Mouse (Mus musculus): ENCODE data around the gene Spns3. TPM values are rescaled to one million over a fixed set of nuclear protein-coding genes. Genes with fewer than 3 reads are reported as not detected.
A peak's percentile ranks its signal among the peaks of the same experiment; 100 is the strongest.

Spns3 gene
- polyA plus RNA-seq, 1 experiment from 2014 or later = not detected

- Histone ChIP-seq H3K27me3 (no peaks in the 10 kb centered on the region), H3K27ac (0 out of 2 replicates have a peak overlapping the region, but pooled peaks have one; percentile 25), H3K9ac (no peak overlapping the region), H3K4me1 (peaks cover 10% of the 10 kb centered on the region), H3K4me2 (replicated peaks) (no peak overlapping the region), H3K36me3 (no peaks in the 10 kb centered on the region), H3K4me3 (no peak overlapping the region), H3K9me3 (no peaks in the 10 kb centered on the region)
- 85% methylated on average over 1 of the region's 1 CpGs for WGBS
- no peak for ATAC-seq (ENCODE audit: insufficient number of reproducible peaks, insufficient read depth, low FRiP score, low TSS enrichment)
Observed at GRCm38 (mm10) chr11:72477653-72478052, 72.7 kb downstream of the Spns3 start.

DNA sequence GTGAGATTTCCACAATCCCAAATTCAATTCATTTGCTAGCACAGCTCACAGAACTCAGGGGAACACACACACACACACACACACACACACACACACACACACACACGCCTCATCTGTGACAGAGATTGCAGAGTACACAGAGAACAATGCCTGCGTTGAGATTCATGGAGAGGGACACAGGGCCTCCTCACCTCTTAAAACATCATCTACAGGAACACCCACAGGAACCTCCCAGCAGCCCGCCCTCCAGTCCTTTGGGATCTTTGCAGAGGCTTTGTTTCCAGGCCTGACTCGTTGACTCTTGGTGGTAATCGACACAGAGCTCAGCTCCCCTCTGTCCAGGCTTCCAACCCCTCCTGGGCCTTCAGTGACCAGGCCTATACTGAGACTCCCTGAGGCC, 73.1 kb downstream of the Spns3 start:
- no peak overlapping the region for H3K4me3 ChIP-seq
- no peak overlapping the region for H3K4me2 ChIP-seq (replicated peaks)
- ATAC-seq (ENCODE audit: insufficient number of reproducible peaks, insufficient read depth, low FRiP score, low TSS enrichment) = no peak
- H3K4me1 ChIP-seq = peaks cover 10% of the 10 kb centered on the region
- no peaks in the 10 kb centered on the region for H3K27me3 ChIP-seq
- H3K9ac ChIP-seq = no peak overlapping the region
- no peaks in the 10 kb centered on the region for H3K9me3 ChIP-seq
- 39% methylated on average over 5 of the region's 5 CpGs for WGBS
- 0 out of 2 replicates have a peak overlapping the region, but pooled peaks have one; percentile 25 for H3K27ac ChIP-seq
- no peaks in the 10 kb centered on the region for H3K36me3 ChIP-seq

- no peak overlapping the region for H3K4me3 ChIP-seq
- WGBS = 79% methylated on average over 7 of the region's 7 CpGs
- no peak for ATAC-seq (ENCODE audit: insufficient number of reproducible peaks, insufficient read depth, low FRiP score, low TSS enrichment)
- H3K36me3 ChIP-seq = no peaks in the 10 kb centered on the region
- H3K4me1 ChIP-seq = peaks cover 10% of the 10 kb centered on the region
- H3K27ac ChIP-seq = no peak overlapping the region
- no peaks in the 10 kb centered on the region for H3K9me3 ChIP-seq
- no peak overlapping the region for H3K9ac ChIP-seq
- H3K4me2 ChIP-seq (replicated peaks) = no peak overlapping the region
- no peaks in the 10 kb centered on the region for H3K27me3 ChIP-seq
Observed at GRCm38 (mm10) chr11:72476074-72476625, 74.2 kb downstream of the Spns3 start.

DNA sequence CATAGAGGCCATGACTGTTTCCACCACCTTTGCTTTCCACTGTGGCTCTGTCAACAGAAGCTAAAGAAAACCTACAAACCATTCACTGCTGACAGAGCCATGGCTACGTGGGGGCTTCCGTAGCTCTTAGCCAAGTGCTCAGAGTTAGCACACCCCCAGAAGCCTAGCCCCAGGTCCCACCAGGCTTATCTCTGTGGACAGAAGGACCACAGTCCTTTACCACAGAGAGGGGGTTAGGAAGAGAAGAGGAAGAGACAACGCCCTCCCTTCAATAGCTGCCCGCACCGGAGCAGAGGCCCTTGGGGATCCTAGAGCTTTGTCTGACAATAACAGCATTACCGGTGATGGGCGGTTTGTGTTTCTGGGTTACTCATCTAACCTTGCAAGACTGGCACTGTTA, 74.9 kb downstream of the Spns3 start:
- no peak for ATAC-seq (ENCODE audit: insufficient number of reproducible peaks, insufficient read depth, low FRiP score, low TSS enrichment)
- Histone ChIP-seq H3K4me1 (peaks cover 10% of the 10 kb centered on the region), H3K9ac (no peak overlapping the region), H3K27ac (no peak overlapping the region), H3K4me3 (no peak overlapping the region), H3K4me2 (replicated peaks) (no peak overlapping the region), H3K9me3 (no peaks in the 10 kb centered on the region), H3K36me3 (no peaks in the 10 kb centered on the region), H3K27me3 (no peaks in the 10 kb centered on the region)
- 76% methylated on average over 7 of the region's 7 CpGs for WGBS

DNA sequence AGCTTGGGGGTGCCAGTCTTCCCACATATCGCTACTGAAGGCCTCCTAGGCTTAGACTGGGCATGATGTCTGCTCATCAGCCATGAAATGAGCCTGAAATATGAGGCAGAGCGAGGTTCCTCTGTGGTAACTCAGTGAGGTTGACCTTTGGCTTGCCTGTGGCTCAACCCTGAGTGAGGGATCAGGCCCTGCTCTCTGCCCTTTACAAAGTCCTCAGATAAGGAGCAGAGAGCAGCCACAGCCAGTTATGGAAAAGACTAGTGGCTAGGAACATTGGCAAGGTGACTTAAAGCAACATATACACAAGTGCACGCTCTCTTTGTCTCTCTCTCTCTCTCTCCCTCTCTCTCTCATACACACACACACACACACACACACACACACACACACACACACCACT, 75.4 kb downstream of the Spns3 start:
- H3K27ac ChIP-seq = no peak overlapping the region

GRCm38 (mm10) chr11:72473540-72473939, 76.8 kb downstream of the Spns3 start:
- no peak overlapping the region for H3K27ac ChIP-seq
- no peaks in the 10 kb centered on the region for H3K27me3 ChIP-seq
- H3K9me3 ChIP-seq = no peaks in the 10 kb centered on the region
- H3K4me3 ChIP-seq = no peak overlapping the region
- peaks cover 21% of the 10 kb centered on the region for H3K4me1 ChIP-seq
- no peak for ATAC-seq (ENCODE audit: insufficient number of reproducible peaks, insufficient read depth, low FRiP score, low TSS enrichment)
- no peak overlapping the region for H3K4me2 ChIP-seq (replicated peaks)
- WGBS = 73% methylated on average over 4 of the region's 4 CpGs
- no peak overlapping the region for H3K9ac ChIP-seq
- no peaks in the 10 kb centered on the region for H3K36me3 ChIP-seq

More for the DNA sequence above, 75.4 kb downstream of the Spns3 start:
- Histone ChIP-seq H3K9me3 (no peaks in the 10 kb centered on the region), H3K4me2 (replicated peaks) (no peak overlapping the region), H3K27me3 (no peaks in the 10 kb centered on the region), H3K36me3 (no peaks in the 10 kb centered on the region), H3K4me1 (peaks cover 10% of the 10 kb centered on the region), H3K4me3 (no peak overlapping the region), H3K9ac (no peak overlapping the region)
- WGBS = 65% methylated on average over 3 of the region's 3 CpGs
- ATAC-seq (ENCODE audit: insufficient number of reproducible peaks, insufficient read depth, low FRiP score, low TSS enrichment) = no peak

DNA sequence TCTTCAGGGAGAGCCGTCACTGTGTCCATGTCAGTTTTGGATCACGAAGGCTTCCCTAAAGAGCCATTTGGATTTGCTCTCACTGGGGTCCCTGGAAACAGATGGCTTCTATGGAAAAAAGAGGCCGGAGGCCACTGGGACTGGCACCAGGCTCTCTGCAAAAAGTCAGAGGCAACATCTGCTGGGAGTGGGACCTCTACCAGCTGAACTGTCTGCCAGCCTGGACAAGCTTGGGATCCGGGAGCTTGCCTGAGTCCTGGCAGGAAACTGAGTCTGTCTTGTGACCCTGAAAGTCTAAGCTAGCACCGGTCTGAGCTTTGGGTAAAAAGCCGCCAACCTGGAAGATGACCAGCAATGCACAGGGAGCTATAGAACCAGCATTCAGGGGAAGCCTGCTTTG, 78.9 kb downstream of the Spns3 start:
- peaks cover 27% of the 10 kb centered on the region for H3K4me1 ChIP-seq

GRCm38 (mm10) chr11:72470004-72470403, 80.3 kb downstream of the Spns3 start:
- H3K36me3 ChIP-seq = no peaks in the 10 kb centered on the region
- H3K27me3 ChIP-seq = no peaks in the 10 kb centered on the region
- no peak overlapping the region for H3K4me3 ChIP-seq
- ATAC-seq (ENCODE audit: insufficient number of reproducible peaks, insufficient read depth, low FRiP score, low TSS enrichment) = no peak
- WGBS = 60% methylated on average over 4 of the region's 4 CpGs
- peaks cover 31% of the 10 kb centered on the region for H3K4me1 ChIP-seq
- H3K9ac ChIP-seq = no peak overlapping the region
- no peak overlapping the region for H3K4me2 ChIP-seq (replicated peaks)
- H3K27ac ChIP-seq = 0 out of 2 replicates have a peak overlapping the region, but pooled peaks have one; percentile 41
- H3K9me3 ChIP-seq = no peaks in the 10 kb centered on the region

More for the DNA sequence above, 78.9 kb downstream of the Spns3 start:
- no peak overlapping the region for H3K4me3 ChIP-seq
- no peak for ATAC-seq (ENCODE audit: insufficient number of reproducible peaks, insufficient read depth, low FRiP score, low TSS enrichment)
- H3K36me3 ChIP-seq = no peaks in the 10 kb centered on the region
- H3K27ac ChIP-seq = no peak overlapping the region
- H3K9me3 ChIP-seq = no peaks in the 10 kb centered on the region
- WGBS = 85% methylated on average over 6 of the region's 6 CpGs
- no peaks in the 10 kb centered on the region for H3K27me3 ChIP-seq
- H3K9ac ChIP-seq = no peak overlapping the region
- no peak overlapping the region for H3K4me2 ChIP-seq (replicated peaks)

DNA sequence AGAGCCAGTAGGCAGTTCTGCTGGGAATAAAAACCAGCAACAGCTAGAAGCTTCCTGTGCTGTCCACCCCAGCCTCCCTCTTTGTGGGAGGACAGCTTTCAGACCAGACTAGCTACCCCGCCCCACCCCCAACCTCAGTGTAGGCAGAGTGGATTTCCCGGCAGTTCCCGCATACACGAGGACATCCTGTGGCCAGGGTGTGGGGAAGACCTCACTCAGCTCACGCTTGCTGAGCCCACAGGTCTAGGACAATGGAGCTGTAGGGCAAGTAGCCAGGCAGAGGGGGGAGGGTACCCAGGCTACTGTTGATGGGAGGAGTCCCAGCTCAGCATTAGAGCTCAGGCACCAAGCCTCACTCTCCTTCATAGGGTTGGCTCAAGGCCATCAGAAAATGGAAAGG, 81.1 kb downstream of the Spns3 start:
- Histone ChIP-seq H3K27me3 (no peaks in the 10 kb centered on the region), H3K36me3 (no peaks in the 10 kb centered on the region), H3K4me3 (no peak overlapping the region), H3K4me1 (peaks cover 31% of the 10 kb centered on the region), H3K27ac (0 out of 2 replicates have a peak overlapping the region, but pooled peaks have one; percentile 69), H3K9ac (no peak overlapping the region), H3K9me3 (no peaks in the 10 kb centered on the region), H3K4me2 (replicated peaks) (no peak overlapping the region)
- no peak for ATAC-seq (ENCODE audit: insufficient number of reproducible peaks, insufficient read depth, low FRiP score, low TSS enrichment)
- 18% methylated on average over 5 of the region's 5 CpGs for WGBS

GRCm38 (mm10) chr11:72468525-72468924, 81.8 kb downstream of the Spns3 start:
- 69% methylated on average over 5 of the region's 5 CpGs for WGBS
- no peak overlapping the region for H3K4me3 ChIP-seq
- H3K4me1 ChIP-seq = peaks cover 31% of the 10 kb centered on the region

DNA sequence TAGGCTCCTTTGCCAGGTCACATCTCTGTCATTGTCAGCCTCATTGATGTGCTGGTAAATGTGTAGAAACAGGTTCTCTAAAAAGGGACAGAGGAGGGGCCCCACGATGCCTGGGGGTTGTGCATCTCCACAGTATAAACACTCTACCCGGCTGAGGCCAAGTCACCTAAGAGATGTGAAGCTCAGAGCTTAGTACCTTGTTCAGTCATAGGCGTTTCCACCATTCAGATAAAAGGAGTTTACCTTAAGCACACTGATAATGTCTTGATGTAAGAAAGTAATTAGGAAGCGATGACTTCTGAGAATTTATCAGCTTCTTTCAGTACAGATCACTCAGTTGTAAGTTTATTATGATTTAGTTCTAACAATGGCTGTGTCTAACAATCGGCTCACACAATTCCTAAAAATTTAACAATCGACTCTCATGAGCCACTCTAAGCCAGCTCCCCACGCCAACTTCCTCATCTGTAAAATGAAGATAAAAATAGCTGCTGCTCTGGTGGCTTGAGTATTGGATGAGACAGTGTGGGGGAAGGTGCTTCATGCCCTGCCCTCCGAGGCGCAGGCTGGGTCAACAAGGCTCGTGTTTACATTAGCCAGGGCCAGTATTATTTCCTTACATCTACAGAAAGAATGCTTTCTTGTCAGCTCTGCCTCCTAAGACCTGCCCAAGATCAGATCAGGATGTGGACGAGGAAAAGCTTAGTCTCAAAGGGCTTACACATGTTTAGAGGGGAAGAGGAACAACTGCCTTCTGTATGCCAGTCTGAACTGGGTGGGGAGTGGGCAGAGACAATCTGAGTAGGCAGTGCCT, 83.4 kb downstream of the Spns3 start:
- H3K4me3 ChIP-seq = no peak overlapping the region
- peaks cover 31% of the 10 kb centered on the region for H3K4me1 ChIP-seq
- no peaks in the 10 kb centered on the region for H3K9me3 ChIP-seq
- no peaks in the 10 kb centered on the region for H3K27me3 ChIP-seq
- no peaks in the 10 kb centered on the region for H3K36me3 ChIP-seq
- 33% methylated on average over 11 of the region's 11 CpGs for WGBS
- no peak for ATAC-seq (ENCODE audit: insufficient number of reproducible peaks, insufficient read depth, low FRiP score, low TSS enrichment)
- H3K9ac ChIP-seq = no peak overlapping the region
- peak overlapping the region; percentile 70 for H3K27ac ChIP-seq
- H3K4me2 ChIP-seq (replicated peaks) = no peak overlapping the region

More at GRCm38 (mm10) chr11:72468525-72468924, 81.8 kb downstream of the Spns3 start:
- H3K36me3 ChIP-seq = no peaks in the 10 kb centered on the region
- H3K9me3 ChIP-seq = no peaks in the 10 kb centered on the region
- no peak overlapping the region for H3K9ac ChIP-seq
- H3K4me2 ChIP-seq (replicated peaks) = no peak overlapping the region
- H3K27me3 ChIP-seq = no peaks in the 10 kb centered on the region
- ATAC-seq (ENCODE audit: insufficient number of reproducible peaks, insufficient read depth, low FRiP score, low TSS enrichment) = no peak
- peak overlapping the region; percentile 69 for H3K27ac ChIP-seq

Data from embryonic facial prominence, embryonic 12.5 days (tissue).